Mouse (Mus musculus) kidney, embryonic 14.5 days (tissue): ENCODE measurements at regions not wholly inside any gene's neighbourhood (a gene's known extent, or its start where the extent isn't known, plus 50 kb on each side); places are given as distances from the start of the nearest gene placed in this dataset.

Source experiments
- ATAC-seq: fragments of 200-750 bp; cut with Nextera tagmentation; 2 replicates; pipeline ENCODE4 v1.8.0; 2017; ENCODE audit warnings: moderate number of reproducible peaks, mild to moderate bottlenecking, moderate TSS enrichment, moderate library complexity; ENCODE audit not compliant: low FRiP score, low TSS enrichment
- H3K27ac ChIP-seq: fragments of 300-500 bp; sonication (generic); 2 replicates; pipeline ENCODE4 v1.5.1; 2014; ENCODE audit warnings: low read depth, mild to moderate bottlenecking, low read length, moderate library complexity, mixed read lengths
- H3K27me3 ChIP-seq: fragments of 300-500 bp; sonication (generic); 2 replicates; pipeline ENCODE4 v1.6.1; 2014; ENCODE audit warnings: mild to moderate bottlenecking, low read length; ENCODE audit not compliant: control insufficient read depth, insufficient read depth
- H3K36me3 ChIP-seq: fragments of 300-500 bp; sonication (generic); 2 replicates; pipeline ENCODE4 v1.6.1; 2014; ENCODE audit warnings: low read length, mixed read lengths; ENCODE audit not compliant: control insufficient read depth, insufficient read depth
- H3K4me1 ChIP-seq: fragments of 300-500 bp; sonication (generic); 2 replicates; pipeline ENCODE4 v1.6.1; 2014; ENCODE audit warnings: low read length, mixed read lengths; ENCODE audit not compliant: control insufficient read depth, insufficient read depth
- H3K4me2 ChIP-seq: fragments of 300-500 bp; sonication (generic); replicated peaks from 2 replicates; pipeline ENCODE4 v1.6.1; 2014; ENCODE audit warnings: low read depth, mild to moderate bottlenecking, low read length
- H3K4me3 ChIP-seq: fragments of 300-500 bp; sonication (generic); 2 replicates; pipeline ENCODE4 v1.5.1; 2014; ENCODE audit warnings: mild to moderate bottlenecking, low read length
- H3K9ac ChIP-seq: fragments of 300-500 bp; sonication (generic); 2 replicates; pipeline ENCODE4 v1.6.1; 2014; ENCODE audit warnings: low read depth, mild to moderate bottlenecking, low read length, moderate library complexity
- H3K9me3 ChIP-seq: fragments of 300-500 bp; sonication (generic); 2 replicates; pipeline ENCODE4 v1.6.1; 2016; ENCODE audit warnings: low read length; ENCODE audit not compliant: control insufficient read depth
- WGBS: fragments of 180-500 bp; shearing (Covaris S2); extraction: QIAGEN DNeasy Blood & Tissue Kit; methylation state at CpG from one replicate; pipeline ENCODE4 v1.1.7; 2014; 5-methylcytosine and 5-hydroxymethylcytosine counted together

DNA sequence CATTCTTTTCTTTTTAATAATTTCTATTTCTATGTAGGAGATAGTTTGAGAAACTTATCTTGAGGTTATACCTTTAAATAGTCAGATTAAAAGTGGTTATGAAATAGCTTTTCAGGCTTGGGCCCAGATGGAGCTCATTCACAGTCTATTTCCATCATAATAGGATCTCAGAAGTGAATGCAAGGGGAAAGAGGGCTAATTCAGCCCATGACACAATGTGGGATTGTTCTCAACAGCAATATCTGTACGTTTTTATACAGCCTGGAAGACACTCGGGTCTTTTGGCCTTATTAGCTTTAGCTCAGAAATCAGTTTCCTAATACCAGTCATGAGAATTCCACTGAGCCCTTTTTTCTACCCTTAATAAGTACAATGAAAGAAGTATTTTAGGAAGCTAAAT, 554.1 kb upstream of the Sorcs1 start:
- Histone ChIP-seq H3K27ac (no peak overlapping the region), H3K27me3 (no peaks in the 10 kb centered on the region), H3K36me3 (no peaks in the 10 kb centered on the region), H3K9ac (no peak overlapping the region), H3K4me1 (no peaks in the 10 kb centered on the region), H3K9me3 (no peaks in the 10 kb centered on the region), H3K4me2 (no peak overlapping the region), H3K4me3 (no peak overlapping the region)
- ATAC-seq, result no peak
- 76% methylated on average over 2 of the region's 2 CpGs for WGBS

DNA sequence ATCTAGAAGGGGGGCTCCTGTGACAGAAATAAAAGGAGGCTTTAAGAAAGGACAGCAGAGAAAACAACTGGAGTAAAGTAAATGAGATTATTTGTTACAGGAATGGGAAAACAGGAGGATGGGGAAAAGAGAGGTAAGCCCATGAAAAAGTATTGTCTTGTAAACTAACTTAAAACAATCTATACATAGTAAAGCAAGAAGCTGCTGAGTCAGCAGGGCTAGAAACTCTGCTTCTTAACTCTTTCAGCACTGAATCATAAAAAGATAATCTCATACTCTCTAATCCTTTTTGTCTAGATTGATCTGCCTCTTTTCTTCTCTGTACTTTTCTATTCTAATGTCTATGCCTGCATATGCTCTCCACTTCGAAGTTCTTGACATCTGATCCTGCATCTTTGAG, 548.5 kb upstream of the Sorcs1 start:
- Histone ChIP-seq H3K4me2 (no peak overlapping the region), H3K27me3 (no peaks in the 10 kb centered on the region), H3K9me3 (no peaks in the 10 kb centered on the region), H3K9ac (no peak overlapping the region), H3K4me1 (no peaks in the 10 kb centered on the region), H3K4me3 (no peak overlapping the region), H3K27ac (no peak overlapping the region), H3K36me3 (no peaks in the 10 kb centered on the region)
- 26% methylated on average over 1 of the region's 1 CpGs for WGBS
- ATAC-seq, result no peak

DNA sequence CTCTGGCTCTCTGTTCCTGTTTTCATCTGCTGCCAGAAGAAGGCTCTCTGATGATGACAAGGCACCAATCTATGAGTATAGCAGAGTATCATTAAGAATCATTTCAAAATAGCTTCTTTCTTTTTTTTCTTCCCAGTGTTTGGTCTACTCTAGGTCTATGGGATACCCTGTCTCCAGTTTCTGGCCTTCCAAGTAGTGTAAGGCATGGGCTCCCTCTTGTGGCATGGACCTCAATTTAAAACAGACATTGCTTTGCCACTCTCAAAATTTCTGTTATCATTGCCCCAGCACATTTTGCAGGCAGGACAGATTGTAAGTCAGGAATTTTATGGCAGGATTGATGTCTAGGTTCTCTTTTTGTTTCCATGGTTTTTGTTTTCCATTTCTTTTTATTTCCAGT, 522.9 kb upstream of the Sorcs1 start:
- Histone ChIP-seq H3K27me3 (no peaks in the 10 kb centered on the region), H3K4me2 (no peak overlapping the region), H3K4me3 (no peak overlapping the region), H3K27ac (no peak overlapping the region), H3K4me1 (no peaks in the 10 kb centered on the region), H3K36me3 (no peaks in the 10 kb centered on the region), H3K9ac (no peak overlapping the region), H3K9me3 (no peaks in the 10 kb centered on the region)
- ATAC-seq, result no peak
